Mouse (Mus musculus): Measurements from ENCODE around the gene Olfr599. TPM values are rescaled to one million over a fixed set of nuclear protein-coding genes. Genes with fewer than 3 reads are reported as not detected.
"Not testable (repeated sequence)": the region's sequence is repeated elsewhere in the genome, so short reads cannot be mapped to it uniquely, and the experiment has no call there.

Olfr599 gene
- not detected in 2 replicates for polyA plus RNA-seq (2014; fragmentation: Nextera tagmentation; extraction: Ambion mirVana)

DNA sequence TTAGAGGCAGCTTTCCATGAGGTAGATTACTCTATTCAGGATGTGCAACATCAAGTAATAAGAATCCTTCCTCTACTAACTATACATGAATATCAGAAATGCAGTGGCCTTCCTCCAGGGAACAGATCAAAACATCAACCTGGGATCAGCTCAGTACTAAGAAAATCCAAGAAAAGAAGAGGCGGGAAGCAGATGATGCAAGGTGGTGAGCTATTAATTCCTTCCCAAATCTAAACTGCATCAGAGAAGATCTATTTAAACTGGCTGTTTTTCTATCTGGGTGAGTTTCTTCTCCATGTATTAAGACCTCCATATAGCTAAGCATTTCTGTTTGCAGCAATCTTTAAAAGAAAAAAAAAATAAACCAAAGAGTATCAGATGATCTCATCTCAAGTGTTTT, at the start of gene Olfr599:
Gene Olfr599, plus strand, starts transcription at position 301 of the 400 bp plus-strand sequence.
- no peaks in the 10 kb centered on the region for H3K9me3 ChIP-seq (replicated peaks; ENCODE audit: control insufficient read depth, low read length)
- H3K27ac ChIP-seq (ENCODE audit: low read depth, low read length): no peak within 1 kb of the TSS
- no peak within 1 kb of the TSS for H3K4me2 ChIP-seq
- 80% methylated on average over 1 of the region's 1 CpGs for WGBS (ENCODE audit: insufficient replicate concordance)
- no peaks in the 10 kb centered on the region for H3K36me3 ChIP-seq (ENCODE audit: control insufficient read depth, insufficient read depth, low read length)
- H3K4me3 ChIP-seq (ENCODE audit: low read depth, low read length): no peak within 1 kb of the TSS
- no peak within 1 kb of the TSS for H3K9ac ChIP-seq (ENCODE audit: low read depth, low read length)
- no peaks in the 10 kb centered on the region for H3K27me3 ChIP-seq (ENCODE audit: control insufficient read depth, insufficient read depth, low read length)
- no peak for ATAC-seq (replicated peaks; ENCODE audit: insufficient number of reproducible peaks, low FRiP score, low TSS enrichment)
- H3K4me1 ChIP-seq (ENCODE audit: control insufficient read depth, insufficient read depth, low read length): no peaks in the 10 kb centered on the region

GRCm38 (mm10) chr7:103305348-103305747, 30.4 kb upstream of the Olfr599 start, which contains the start of gene Olfr596:
Gene Olfr596 (plus strand): TSS chr7:103305648.
- not testable (repeated sequence) for H3K4me2 ChIP-seq; H3K4me3 ChIP-seq (ENCODE audit: low read depth, low read length); ATAC-seq (replicated peaks; ENCODE audit: insufficient number of reproducible peaks, low FRiP score, low TSS enrichment); H3K9me3 ChIP-seq (replicated peaks; ENCODE audit: control insufficient read depth, low read length); H3K27ac ChIP-seq (ENCODE audit: low read depth, low read length); H3K4me1 ChIP-seq (ENCODE audit: control insufficient read depth, insufficient read depth, low read length); H3K36me3 ChIP-seq (ENCODE audit: control insufficient read depth, insufficient read depth, low read length); H3K9ac ChIP-seq (ENCODE audit: low read depth, low read length); H3K27me3 ChIP-seq (ENCODE audit: control insufficient read depth, insufficient read depth, low read length)
- 76% methylated on average over 2 of the region's 2 CpGs for WGBS (ENCODE audit: insufficient replicate concordance)

DNA sequence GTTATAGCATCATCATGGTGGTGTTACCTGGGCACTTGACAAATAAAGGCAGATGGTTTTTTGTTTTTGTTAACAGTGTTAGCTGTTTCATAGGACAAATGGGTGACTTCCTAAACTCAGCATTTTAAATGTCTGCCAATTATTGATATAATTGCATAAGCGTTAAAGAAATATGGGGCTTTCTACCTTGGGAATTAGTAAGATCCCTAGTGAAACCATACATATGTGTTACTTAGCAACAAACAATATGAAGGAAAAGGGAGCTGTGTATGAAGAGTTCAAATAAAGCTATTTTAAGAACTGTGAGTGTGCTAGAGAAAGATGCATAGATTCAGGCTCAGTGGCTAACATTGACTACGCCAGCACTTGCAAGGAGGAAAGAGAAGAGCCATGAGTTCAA, 19.7 kb upstream of the Olfr599 start, which contains the start of gene Olfr597:
Gene Olfr597, plus strand, starts transcription at position 301 of the 400 bp plus-strand sequence.
- not testable (repeated sequence) for H3K4me3 ChIP-seq (ENCODE audit: low read depth, low read length); ATAC-seq (replicated peaks; ENCODE audit: insufficient number of reproducible peaks, low FRiP score, low TSS enrichment)
- WGBS (ENCODE audit: insufficient replicate concordance): 74% methylated on average over 2 of the region's 2 CpGs

DNA sequence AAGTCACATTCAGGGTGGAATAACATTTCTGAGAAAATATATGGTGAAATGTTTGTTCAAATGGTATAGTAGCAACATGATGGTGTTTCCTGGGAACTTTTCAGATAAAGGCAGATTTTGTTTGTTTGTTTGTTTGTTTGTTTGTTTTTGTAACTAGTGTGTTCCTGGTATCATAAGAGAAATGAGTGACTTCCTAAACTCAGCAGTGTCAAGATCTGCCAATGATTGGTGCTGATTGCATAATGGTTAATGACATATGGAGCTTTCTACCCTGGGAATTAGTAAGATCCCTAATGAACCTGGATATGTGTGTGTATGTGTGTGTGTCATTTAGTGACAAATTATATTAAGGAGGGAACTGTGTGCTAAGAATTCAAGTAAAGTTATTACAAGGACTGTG, 12.4 kb upstream of the Olfr599 start, which contains the start of gene Olfr598:
Gene Olfr598, plus strand, starts transcription at position 301 of the 400 bp plus-strand sequence.
- Histone ChIP-seq H3K36me3 (ENCODE audit: control insufficient read depth, insufficient read depth, low read length) (no peaks in the 10 kb centered on the region), H3K27me3 (ENCODE audit: control insufficient read depth, insufficient read depth, low read length) (no peaks in the 10 kb centered on the region), H3K27ac (ENCODE audit: low read depth, low read length) (no peak within 1 kb of the TSS), H3K4me2 (no peak within 1 kb of the TSS), H3K4me3 (ENCODE audit: low read depth, low read length) (no peak within 1 kb of the TSS), H3K9ac (ENCODE audit: low read depth, low read length) (no peak within 1 kb of the TSS), H3K9me3 (replicated peaks; ENCODE audit: control insufficient read depth, low read length) (no peaks in the 10 kb centered on the region), H3K4me1 (ENCODE audit: control insufficient read depth, insufficient read depth, low read length) (no peaks in the 10 kb centered on the region)
- no peak for ATAC-seq (replicated peaks; ENCODE audit: insufficient number of reproducible peaks, low FRiP score, low TSS enrichment)

More for the DNA sequence above, 19.7 kb upstream of the Olfr599 start, which contains the start of gene Olfr597:
- H3K36me3 ChIP-seq (ENCODE audit: control insufficient read depth, insufficient read depth, low read length); H3K4me2 ChIP-seq; H3K27ac ChIP-seq (ENCODE audit: low read depth, low read length); H3K27me3 ChIP-seq (ENCODE audit: control insufficient read depth, insufficient read depth, low read length); H3K4me1 ChIP-seq (ENCODE audit: control insufficient read depth, insufficient read depth, low read length); H3K9ac ChIP-seq (ENCODE audit: low read depth, low read length); H3K9me3 ChIP-seq (replicated peaks; ENCODE audit: control insufficient read depth, low read length): not testable (repeated sequence)

- H3K27me3 ChIP-seq (ENCODE audit: control insufficient read depth, insufficient read depth, low read length): no peaks in the 10 kb centered on the region
- no peak within 1 kb of the TSS for H3K9ac ChIP-seq (ENCODE audit: low read depth, low read length)
- no peak within 1 kb of the TSS for H3K27ac ChIP-seq (ENCODE audit: low read depth, low read length)
- H3K9me3 ChIP-seq (replicated peaks; ENCODE audit: control insufficient read depth, low read length): no peaks in the 10 kb centered on the region
- H3K36me3 ChIP-seq (ENCODE audit: control insufficient read depth, insufficient read depth, low read length): no peaks in the 10 kb centered on the region
- no peak within 1 kb of the TSS for H3K4me2 ChIP-seq
- H3K4me3 ChIP-seq (ENCODE audit: low read depth, low read length): no peak within 1 kb of the TSS
- no peak for ATAC-seq (replicated peaks; ENCODE audit: insufficient number of reproducible peaks, low FRiP score, low TSS enrichment)
- no peaks in the 10 kb centered on the region for H3K4me1 ChIP-seq (ENCODE audit: control insufficient read depth, insufficient read depth, low read length)
Measured at GRCm38 (mm10) chr7:103349569-103349968, 13.9 kb downstream of the Olfr599 start, which contains the start of gene Olfr600. Gene Olfr600 (minus strand): TSS chr7:103349669.

DNA sequence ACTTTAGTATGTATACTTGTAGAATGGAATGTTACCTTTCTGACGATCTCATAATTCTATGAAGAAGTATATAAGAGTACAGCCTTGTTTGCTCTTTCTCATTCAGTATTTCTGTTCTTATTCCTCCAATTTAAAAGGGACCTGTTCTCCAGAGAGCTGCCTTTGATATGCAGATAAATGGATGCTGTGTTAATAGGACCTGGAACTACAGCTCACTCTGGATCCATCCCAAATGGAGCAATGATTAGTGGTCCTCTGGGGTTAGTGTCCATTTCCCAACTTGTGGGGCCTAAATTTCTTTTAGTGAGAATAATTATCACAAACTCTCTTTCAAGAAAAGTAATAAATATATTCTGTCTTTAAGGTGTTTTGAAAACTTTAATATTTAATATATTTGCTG, 26.8 kb downstream of the Olfr599 start, which contains the start of gene Olfr601:
Gene Olfr601, minus strand, starts transcription at position 101 of the 400 bp plus-strand sequence.
- Histone ChIP-seq H3K9ac (ENCODE audit: low read depth, low read length) (no peak within 1 kb of the TSS), H3K4me3 (ENCODE audit: low read depth, low read length) (no peak within 1 kb of the TSS), H3K27ac (ENCODE audit: low read depth, low read length) (no peak within 1 kb of the TSS), H3K9me3 (replicated peaks; ENCODE audit: control insufficient read depth, low read length) (no peaks in the 10 kb centered on the region), H3K4me1 (ENCODE audit: control insufficient read depth, insufficient read depth, low read length) (no peaks in the 10 kb centered on the region), H3K36me3 (ENCODE audit: control insufficient read depth, insufficient read depth, low read length) (no peaks in the 10 kb centered on the region), H3K4me2 (no peak within 1 kb of the TSS), H3K27me3 (ENCODE audit: control insufficient read depth, insufficient read depth, low read length) (no peaks in the 10 kb centered on the region)
- ATAC-seq (replicated peaks; ENCODE audit: insufficient number of reproducible peaks, low FRiP score, low TSS enrichment): no peak
- 76% methylated on average over 1 of the region's 1 CpGs for WGBS (ENCODE audit: insufficient replicate concordance)

GRCm38 (mm10) chr7:103386077-103386476, 50.4 kb downstream of the Olfr599 start, which contains the start of gene Olfr603:
Gene Olfr603 (minus strand): TSS chr7:103386177.
- Histone ChIP-seq H3K4me2 (no peak within 1 kb of the TSS), H3K4me1 (ENCODE audit: control insufficient read depth, insufficient read depth, low read length) (no peaks in the 10 kb centered on the region), H3K36me3 (ENCODE audit: control insufficient read depth, insufficient read depth, low read length) (no peaks in the 10 kb centered on the region), H3K9me3 (replicated peaks; ENCODE audit: control insufficient read depth, low read length) (no peaks in the 10 kb centered on the region), H3K27me3 (ENCODE audit: control insufficient read depth, insufficient read depth, low read length) (no peaks in the 10 kb centered on the region), H3K4me3 (ENCODE audit: low read depth, low read length) (no peak within 1 kb of the TSS), H3K9ac (ENCODE audit: low read depth, low read length) (no peak within 1 kb of the TSS), H3K27ac (ENCODE audit: low read depth, low read length) (no peak within 1 kb of the TSS)
- no peak for ATAC-seq (replicated peaks; ENCODE audit: insufficient number of reproducible peaks, low FRiP score, low TSS enrichment)

Other genes starting within 250 kb of the Olfr599 start
- gene Olfr585, start 238.2 kb upstream of the Olfr599 start, polyA plus RNA-seq (2014; fragmentation: Nextera tagmentation; extraction: Ambion mirVana): not detected in 2 replicates
- not detected in 2 replicates for gene Olfr586, start 210.3 kb upstream of the Olfr599 start, polyA plus RNA-seq (2014; fragmentation: Nextera tagmentation; extraction: Ambion mirVana)
- gene Olfr588-ps1, start 195.0 kb upstream of the Olfr599 start, polyA plus RNA-seq (2014; fragmentation: Nextera tagmentation; extraction: Ambion mirVana): not detected in 2 replicates
- gene Olfr589, start 179.6 kb upstream of the Olfr599 start, polyA plus RNA-seq (2014; fragmentation: Nextera tagmentation; extraction: Ambion mirVana): not detected in 2 replicates
- not detected in 2 replicates for gene Olfr591, start 157.6 kb upstream of the Olfr599 start, polyA plus RNA-seq (2014; fragmentation: Nextera tagmentation; extraction: Ambion mirVana)
- gene Olfr592, start 151.1 kb upstream of the Olfr599 start, polyA plus RNA-seq (2014; fragmentation: Nextera tagmentation; extraction: Ambion mirVana): not detected in 2 replicates
- not detected in 2 replicates for gene Olfr593, start 124.1 kb upstream of the Olfr599 start, polyA plus RNA-seq (2014; fragmentation: Nextera tagmentation; extraction: Ambion mirVana)
- not detected in 2 replicates for gene Olfr594, start 118.9 kb upstream of the Olfr599 start, polyA plus RNA-seq (2014; fragmentation: Nextera tagmentation; extraction: Ambion mirVana)
- gene Usp17ld, start 83.4 kb upstream of the Olfr599 start, polyA plus RNA-seq (2014; fragmentation: Nextera tagmentation; extraction: Ambion mirVana): not detected in 2 replicates
- gene Olfr596, start 30.3 kb upstream of the Olfr599 start, polyA plus RNA-seq (2014; fragmentation: Nextera tagmentation; extraction: Ambion mirVana): not detected in 2 replicates
- not detected in 2 replicates for gene Olfr597, start 19.6 kb upstream of the Olfr599 start, polyA plus RNA-seq (2014; fragmentation: Nextera tagmentation; extraction: Ambion mirVana)
- not detected in 2 replicates for gene Olfr598, start 12.3 kb upstream of the Olfr599 start, polyA plus RNA-seq (2014; fragmentation: Nextera tagmentation; extraction: Ambion mirVana)
- not detected in 2 replicates for gene Olfr600, start 13.8 kb downstream of the Olfr599 start, polyA plus RNA-seq (2014; fragmentation: Nextera tagmentation; extraction: Ambion mirVana)
- not detected in 2 replicates for gene Olfr601, start 26.7 kb downstream of the Olfr599 start, polyA plus RNA-seq (2014; fragmentation: Nextera tagmentation; extraction: Ambion mirVana)
- gene Olfr603, start 50.3 kb downstream of the Olfr599 start, polyA plus RNA-seq (2014; fragmentation: Nextera tagmentation; extraction: Ambion mirVana): not detected in 2 replicates
- not detected in 2 replicates for gene Usp17lc, start 79.2 kb downstream of the Olfr599 start, polyA plus RNA-seq (2014; fragmentation: Nextera tagmentation; extraction: Ambion mirVana)
- not detected in 2 replicates for gene Olfr605, start 109.5 kb downstream of the Olfr599 start, polyA plus RNA-seq (2014; fragmentation: Nextera tagmentation; extraction: Ambion mirVana)
- gene Olfr606, start 113.1 kb downstream of the Olfr599 start, polyA plus RNA-seq (2014; fragmentation: Nextera tagmentation; extraction: Ambion mirVana): not detected in 2 replicates
- gene Olfr607, start 128.2 kb downstream of the Olfr599 start, polyA plus RNA-seq (2014; fragmentation: Nextera tagmentation; extraction: Ambion mirVana): not detected in 2 replicates
- not detected in 2 replicates for gene Olfr608, start 134.0 kb downstream of the Olfr599 start, polyA plus RNA-seq (2014; fragmentation: Nextera tagmentation; extraction: Ambion mirVana)
- gene Olfr609, start 162.1 kb downstream of the Olfr599 start, polyA plus RNA-seq (2014; fragmentation: Nextera tagmentation; extraction: Ambion mirVana): not detected in 2 replicates
- gene Olfr610, start 176.2 kb downstream of the Olfr599 start, polyA plus RNA-seq (2014; fragmentation: Nextera tagmentation; extraction: Ambion mirVana): not detected in 2 replicates
- not detected in 2 replicates for gene Olfr611, start 184.9 kb downstream of the Olfr599 start, polyA plus RNA-seq (2014; fragmentation: Nextera tagmentation; extraction: Ambion mirVana)
- not detected in 2 replicates for gene Olfr612, start 206.8 kb downstream of the Olfr599 start, polyA plus RNA-seq (2014; fragmentation: Nextera tagmentation; extraction: Ambion mirVana)
- gene Olfr613, start 212.2 kb downstream of the Olfr599 start, polyA plus RNA-seq (2014; fragmentation: Nextera tagmentation; extraction: Ambion mirVana): not detected in 2 replicates
- not detected in 2 replicates for gene Olfr615, start 220.2 kb downstream of the Olfr599 start, polyA plus RNA-seq (2014; fragmentation: Nextera tagmentation; extraction: Ambion mirVana)
- gene Olfr616, start 233.2 kb downstream of the Olfr599 start, polyA plus RNA-seq (2014; fragmentation: Nextera tagmentation; extraction: Ambion mirVana): not detected in 2 replicates
- not detected in 2 replicates for gene Olfr617, start 237.1 kb downstream of the Olfr599 start, polyA plus RNA-seq (2014; fragmentation: Nextera tagmentation; extraction: Ambion mirVana)